Mouse (Mus musculus): ENCODE results near the gene Chmp6.

DNA sequence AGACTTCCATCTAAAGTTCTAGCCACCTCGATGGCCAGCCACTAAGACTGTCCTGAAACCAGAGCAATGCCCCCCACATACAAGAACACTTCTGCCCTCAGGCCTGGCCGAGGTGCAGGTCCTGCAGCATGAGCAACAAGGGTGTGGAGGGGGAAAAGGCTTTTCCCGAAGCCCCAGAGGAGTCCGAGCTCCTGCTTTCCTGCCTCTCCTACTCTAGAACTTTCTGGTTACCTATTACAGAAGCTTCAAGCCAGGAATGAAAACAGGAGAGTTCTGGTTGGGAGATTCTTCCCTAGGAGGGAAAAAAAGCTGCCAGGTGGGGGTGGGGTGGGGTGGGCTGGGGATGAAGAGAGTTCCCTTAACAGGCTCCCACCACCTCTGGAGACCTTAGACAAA is 26.5 kb downstream of the Chmp6 start:
- TF ChIP-seq CTCF (IDR thresholded peaks at IDR 0.05 in 2 of 3, conservative IDR thresholded peaks at IDR 0.05 in 1 of 3; ENCODE audit: control insufficient read depth in 1 of 3, insufficient read depth in 1 of 3, low read depth in 2 of 3, low read length in 3 of 3, poor library complexity in 1 of 3, severe bottlenecking in 1 of 3) (no peak), GATA1 (IDR thresholded peaks at IDR 0.05; ENCODE audit: low read depth, low read length) (no peak), POLR2A (IDR thresholded peaks at IDR 0.05; ENCODE audit: control insufficient read depth in 1 of 2, insufficient read depth in 1 of 2, low read depth in 1 of 2, low read length in 2 of 2, poor library complexity in 1 of 2) (no peak), EP300 (IDR thresholded peaks at IDR 0.05; ENCODE audit: low read depth in 1 of 2, low read length in 2 of 2) (no peak), SIN3A (IDR thresholded peaks at IDR 0.05; ENCODE audit: low read length) (no peak), TCF12 (IDR thresholded peaks at IDR 0.05; ENCODE audit: low read depth, low read length) (no peak), USF1 (IDR thresholded peaks at IDR 0.05; ENCODE audit: low read depth, low read length) (no peak), MYC (IDR thresholded peaks at IDR 0.05; ENCODE audit: low read depth, low read length) (no peak), ETS1 (IDR thresholded peaks at IDR 0.05; ENCODE audit: low read depth, low read length) (no peak), POLR2AphosphoS5 (IDR thresholded peaks at IDR 0.05; ENCODE audit: borderline replicate concordance, low read depth, low read length) (no peak), MAFK (IDR thresholded peaks at IDR 0.05; ENCODE audit: borderline replicate concordance, low read depth, low read length) (no peak), GABPA (IDR thresholded peaks at IDR 0.05; ENCODE audit: low read depth, low read length) (no peak)
